Mouse (Mus musculus) ES-E14 (cell line): ENCODE measurements around the gene Pex26. TPM values are rescaled to one million over a fixed set of nuclear protein-coding genes. Genes with fewer than 3 reads are reported as not detected.

Experiments
- DNase-seq: peaks from one replicate; pipeline ENCODE4 v3.0.0-alpha.2; 2013; ENCODE audit warnings: low read depth, low spot score
- H3K27ac ChIP-seq: 2 replicates; pipeline ENCODE4 v1.5.1; 2012; ENCODE audit warnings: low read depth, mild to moderate bottlenecking, low read length, moderate library complexity, mixed read lengths; ENCODE audit not compliant: poor library complexity, insufficient read depth, severe bottlenecking
- H3K36me3 ChIP-seq: 2 replicates; pipeline ENCODE4 v1.6.1; 2012; ENCODE audit warnings: mild to moderate bottlenecking, low read length, moderate library complexity, mixed read lengths; ENCODE audit not compliant: control insufficient read depth, poor library complexity, insufficient read depth, severe bottlenecking
- H3K4me1 ChIP-seq, 2 experiments: fragments of 150-350 bp in 1 of 2; sonication (generic) in 1 of 2; 2 replicates each; pipeline ENCODE4 v1.6.1; 2012; ENCODE audit warnings: low read length in 2 of 2, mild to moderate bottlenecking in 1 of 2, mixed read lengths in 1 of 2; ENCODE audit not compliant: control insufficient read depth in 2 of 2, insufficient read depth in 2 of 2, poor library complexity in 1 of 2
- H3K4me3 ChIP-seq, 2 experiments: fragments of 150-350 bp in 1 of 2; sonication (generic) in 1 of 2; 2 replicates each; pipeline ENCODE4 v1.5.1; 2012; ENCODE audit warnings: low read length in 2 of 2, low read depth in 1 of 2, mild to moderate bottlenecking in 1 of 2, mixed read lengths in 1 of 2; ENCODE audit not compliant: insufficient read depth in 1 of 2, poor library complexity in 1 of 2, severe bottlenecking in 1 of 2
- H3K9ac ChIP-seq: 2 replicates; pipeline ENCODE4 v1.6.1; 2012; ENCODE audit warnings: low read depth, mild to moderate bottlenecking, low read length, mixed read lengths; ENCODE audit not compliant: poor library complexity, insufficient read depth, severe bottlenecking
- H3K9me3 ChIP-seq: fragments of 150-350 bp; sonication (generic); 2 replicates; pipeline ENCODE4 v1.6.1; 2012; ENCODE audit warnings: low read depth, mild to moderate bottlenecking, low read length; ENCODE audit not compliant: control insufficient read depth, insufficient read depth
- CHD2 ChIP-seq: IDR thresholded peaks from 2 replicates; pipeline ENCODE4 v1.6.1; 2014; ENCODE audit warnings: mild to moderate bottlenecking, low read depth, low read length, inconsistent platforms
- HCFC1 ChIP-seq: IDR thresholded peaks from 2 replicates; pipeline ENCODE4 v1.6.1; 2012; ENCODE audit warnings: low read length, inconsistent platforms, borderline replicate concordance; ENCODE audit not compliant: insufficient read depth
- MAFK ChIP-seq: IDR thresholded peaks from 2 replicates; pipeline ENCODE4 v1.6.1; 2014; ENCODE audit warnings: mild to moderate bottlenecking, low read depth, low read length, inconsistent platforms; ENCODE audit not compliant: insufficient read depth
- ZC3H11A ChIP-seq: IDR thresholded peaks from 2 replicates; pipeline ENCODE4 v1.6.1; 2012; ENCODE audit warnings: low read depth, mild to moderate bottlenecking, inconsistent platforms, low read length, borderline replicate concordance
- ZNF384 ChIP-seq: IDR thresholded peaks from 2 replicates; pipeline ENCODE4 v1.6.1; 2012; ENCODE audit warnings: low read depth, low read length, inconsistent platforms
- in situ Hi-C, 2 experiments: fragments of 600-800 bp; cut with MboI; formaldehyde crosslinking; loops; one replicate each; pipeline ENCODE4 v1.15.1; 2025; ENCODE audit warnings: low sequenced_read_pairs in 2 of 2, inconsistent platforms in 1 of 2; ENCODE audit not compliant: unreplicated experiment in 2 of 2
- total RNA-seq: library from RNA; depleted of rRNA; stranded (reverse); fragments of 300-350 nt; gene quantifications from 2 replicates; pipeline ENCODE4 v1.2.3, GENCODE M21; 2012

Gene Pex26
- total RNA-seq, 1 experiment, result 6.6 TPM

DNA sequence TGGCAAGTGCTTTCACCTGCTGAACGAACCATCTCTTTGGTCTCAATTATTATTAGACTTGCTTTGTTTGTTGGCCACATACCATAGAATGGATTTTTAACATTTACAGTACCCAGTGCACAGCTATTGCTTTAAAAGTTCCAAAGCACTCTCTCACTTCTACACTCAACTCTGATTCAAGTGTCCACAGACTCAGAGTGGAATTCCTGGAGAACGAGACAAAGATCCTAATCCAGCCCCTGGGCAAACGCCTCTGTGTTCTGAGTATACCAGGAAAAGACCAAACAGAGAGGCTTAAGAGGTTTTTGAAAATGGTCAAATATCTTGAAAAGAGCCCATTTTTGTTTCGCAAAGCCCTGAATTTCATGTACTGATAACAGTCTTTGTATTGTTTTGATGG is 29.5 kb downstream of the Pex26 start:
- Histone ChIP-seq H3K9me3 (no peaks in the 10 kb centered on the region), H3K9ac (no peak overlapping the region), H3K4me1 (peaks cover 0 to 5% of the 10 kb centered on the region in 2 experiments; a peak in 1 of 4 replicates), H3K27ac (no peak overlapping the region), H3K36me3 (no peaks in the 10 kb centered on the region), H3K4me3 (no peak overlapping the region)
- TF ChIP-seq HCFC1, result no peak
- DNase-seq, result no peak
- in situ Hi-C loops, result no loop called here

DNA sequence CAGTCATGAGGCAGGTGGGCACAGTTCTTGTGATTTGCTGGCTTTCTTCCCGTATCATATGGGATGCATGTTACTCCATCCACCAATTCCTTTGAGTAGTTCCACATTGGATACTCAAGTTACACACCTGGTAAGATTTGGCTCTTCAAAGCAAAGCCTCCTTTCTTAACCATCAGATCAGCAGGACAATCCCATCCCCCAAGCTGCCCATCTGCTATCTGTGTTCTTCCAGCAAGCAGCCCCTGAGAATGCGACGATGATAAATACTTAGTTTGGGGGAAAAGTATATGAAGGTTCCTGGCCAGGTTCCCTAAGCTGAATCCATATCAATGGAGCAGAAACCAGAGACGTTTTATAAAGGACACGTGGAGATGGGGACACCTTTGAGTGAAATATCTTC is 30.8 kb downstream of the Pex26 start:
- H3K27ac ChIP-seq, result no peak overlapping the region
- H3K4me1 ChIP-seq, result peaks cover 0 to 5% of the 10 kb centered on the region in 2 experiments; a peak in 1 of 4 replicates
- H3K36me3 ChIP-seq, result no peaks in the 10 kb centered on the region
- no peak overlapping the region for H3K9ac ChIP-seq
- DNase-seq, result no peak
- H3K4me3 ChIP-seq, result no peak overlapping the region
- in situ Hi-C loops, result no loop called here
- TF ChIP-seq ZNF384 (no peak), MAFK (no peak), HCFC1 (no peak), CHD2 (no peak), ZC3H11A (no peak)
- H3K9me3 ChIP-seq, result no peaks in the 10 kb centered on the region

GRCm38 (mm10) chr6:121214667-121215330 is 31.3 kb downstream of the Pex26 start:
- Histone ChIP-seq H3K4me1 (peaks cover 0 to 5% of the 10 kb centered on the region in 2 experiments; a peak in 1 of 4 replicates), H3K27ac (no peak overlapping the region), H3K36me3 (no peaks in the 10 kb centered on the region), H3K4me3 (no peak overlapping the region), H3K9me3 (no peaks in the 10 kb centered on the region), H3K9ac (no peak overlapping the region)
- in situ Hi-C loops, result no loop called here
- no peak for DNase-seq
- TF ChIP-seq ZC3H11A (no peak), MAFK (no peak), CHD2 (no peak), ZNF384 (no peak)

DNA sequence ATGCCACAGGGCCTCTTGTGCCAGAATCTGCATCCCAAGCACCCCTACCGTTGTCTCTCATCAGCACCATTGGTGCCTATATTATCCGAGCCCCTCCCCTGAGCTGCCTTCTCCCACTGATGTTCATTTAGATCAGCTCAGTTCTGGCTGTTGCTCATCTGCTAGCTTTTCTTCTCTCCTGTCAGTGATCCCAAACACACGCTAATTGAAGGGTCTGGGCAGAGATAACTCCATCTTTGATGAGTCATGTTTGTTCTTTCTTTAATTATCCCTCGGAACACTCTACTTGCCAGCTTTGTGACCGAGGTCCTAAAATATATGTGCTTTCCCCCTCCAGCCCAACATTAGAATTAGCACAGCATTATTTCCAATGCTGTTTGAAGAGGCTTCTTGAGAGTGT is 31.9 kb downstream of the Pex26 start:
- no peak for DNase-seq
- in situ Hi-C loops, result no loop called here
- no peak for TF ChIP-seq MAFK
- no peak for TF ChIP-seq CHD2
- no peak for TF ChIP-seq ZNF384
- no peak for TF ChIP-seq ZC3H11A
- no peak for TF ChIP-seq HCFC1
- Histone ChIP-seq H3K27ac (no peak overlapping the region), H3K4me3 (no peak overlapping the region), H3K9me3 (no peaks in the 10 kb centered on the region), H3K36me3 (no peaks in the 10 kb centered on the region), H3K9ac (no peak overlapping the region), H3K4me1 (peaks cover 0 to 5% of the 10 kb centered on the region in 2 experiments; a peak in 1 of 4 replicates)

GRCm38 (mm10) chr6:121215896-121216295 is 32.4 kb downstream of the Pex26 start:
- Histone ChIP-seq H3K36me3 (no peaks in the 10 kb centered on the region), H3K9ac (no peak overlapping the region), H3K4me3 (no peak overlapping the region), H3K27ac (no peak overlapping the region), H3K9me3 (no peaks in the 10 kb centered on the region), H3K4me1 (peaks cover 0 to 5% of the 10 kb centered on the region in 2 experiments; a peak in 1 of 4 replicates)
- no peak for TF ChIP-seq ZNF384
- no peak for TF ChIP-seq MAFK
- no peak for TF ChIP-seq HCFC1
- no peak for TF ChIP-seq ZC3H11A
- TF ChIP-seq CHD2, result no peak
- in situ Hi-C loops, result no loop called here
- no peak for DNase-seq
